Mouse (Mus musculus) kidney, adult 11 months (tissue): ENCODE results near the gene Atg16l1.

Experiments used
- DNase-seq: peaks from one replicate; pipeline ENCODE4 v3.0.0; 2022

Gene Atg16l1

DNA sequence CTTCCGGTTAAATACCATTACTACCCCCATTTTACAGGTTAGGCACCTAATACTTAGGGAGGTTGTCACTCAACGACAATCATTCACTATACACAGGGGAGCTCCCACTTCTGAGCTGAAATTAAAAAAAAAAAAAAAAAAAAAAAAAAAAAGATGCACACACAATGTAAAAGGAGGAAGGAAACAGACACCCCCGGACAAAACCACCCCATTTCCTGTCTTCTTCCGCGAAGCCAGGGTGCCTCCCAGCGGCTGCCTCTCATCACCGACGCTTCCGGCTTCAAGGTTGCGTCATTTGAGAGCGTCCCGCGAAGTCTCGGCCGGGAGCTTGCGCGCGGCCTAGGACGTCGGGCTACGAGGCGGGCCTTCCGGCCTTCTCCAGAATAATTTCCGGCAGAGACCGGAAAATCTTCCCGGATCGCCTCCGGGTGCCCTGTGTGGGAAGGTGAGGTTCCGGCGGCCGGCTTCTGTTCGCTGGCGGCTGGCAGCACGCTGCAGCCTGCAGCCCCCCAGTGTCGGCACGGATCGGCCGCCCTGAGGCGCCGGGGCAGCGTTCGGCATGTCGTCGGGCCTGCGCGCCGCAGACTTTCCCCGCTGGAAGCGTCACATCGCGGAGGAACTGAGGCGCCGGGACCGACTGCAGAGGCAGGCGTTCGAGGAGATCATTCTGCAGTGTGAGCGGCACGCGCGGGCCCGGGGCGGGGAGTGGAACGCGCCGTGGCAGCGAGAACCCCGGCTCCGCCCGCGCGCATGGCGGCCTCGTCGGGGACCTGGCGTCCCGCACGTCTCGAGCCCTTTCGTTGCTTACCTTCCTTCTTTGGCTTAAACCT is at the start of gene Atg16l1:
Gene Atg16l1 (plus strand): TSS at position 230 of the 830 bp plus-strand sequence.
- DNase-seq: peak; percentile 93

DNA sequence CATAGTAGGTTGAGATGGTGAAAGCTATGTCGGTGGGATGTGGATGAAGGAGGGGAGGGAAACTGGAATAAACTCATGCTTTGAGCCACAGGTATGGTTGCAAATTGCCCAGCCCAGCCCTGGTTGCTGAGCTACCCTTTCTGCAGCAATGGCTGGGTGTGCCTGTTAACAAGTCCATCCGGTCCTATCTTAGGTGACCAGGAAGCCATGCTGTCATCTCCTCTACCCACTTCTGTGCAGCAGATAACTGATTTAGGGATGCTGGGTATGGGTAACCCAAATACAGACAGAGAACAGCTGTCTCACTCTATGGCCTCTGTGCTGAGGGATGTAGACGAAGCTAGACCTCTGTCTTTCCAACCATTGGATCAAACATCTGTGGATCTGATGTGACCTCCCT is 49.3 kb upstream of the Atg16l1 start:
- no peak for DNase-seq

DNA sequence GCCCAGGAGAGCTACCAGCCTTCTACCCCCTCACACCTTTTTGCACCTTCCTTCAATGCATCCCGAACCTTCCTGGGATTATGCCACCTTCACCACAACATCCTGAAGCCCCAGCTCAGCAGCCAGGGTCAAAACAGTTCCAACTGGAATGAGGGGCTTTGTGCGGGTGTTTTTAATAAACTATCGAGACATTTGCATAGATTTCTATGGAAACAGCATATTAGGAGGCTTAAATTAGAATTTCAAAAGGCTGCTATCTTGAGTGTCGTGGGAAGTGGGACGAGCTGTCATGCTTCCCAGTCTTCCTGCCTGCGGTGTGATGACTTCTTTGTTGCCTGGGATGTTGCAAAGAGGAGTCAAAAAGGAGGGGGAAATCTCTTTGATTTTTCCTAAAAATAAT is 46.6 kb upstream of the Atg16l1 start:
- DNase-seq: no peak

DNA sequence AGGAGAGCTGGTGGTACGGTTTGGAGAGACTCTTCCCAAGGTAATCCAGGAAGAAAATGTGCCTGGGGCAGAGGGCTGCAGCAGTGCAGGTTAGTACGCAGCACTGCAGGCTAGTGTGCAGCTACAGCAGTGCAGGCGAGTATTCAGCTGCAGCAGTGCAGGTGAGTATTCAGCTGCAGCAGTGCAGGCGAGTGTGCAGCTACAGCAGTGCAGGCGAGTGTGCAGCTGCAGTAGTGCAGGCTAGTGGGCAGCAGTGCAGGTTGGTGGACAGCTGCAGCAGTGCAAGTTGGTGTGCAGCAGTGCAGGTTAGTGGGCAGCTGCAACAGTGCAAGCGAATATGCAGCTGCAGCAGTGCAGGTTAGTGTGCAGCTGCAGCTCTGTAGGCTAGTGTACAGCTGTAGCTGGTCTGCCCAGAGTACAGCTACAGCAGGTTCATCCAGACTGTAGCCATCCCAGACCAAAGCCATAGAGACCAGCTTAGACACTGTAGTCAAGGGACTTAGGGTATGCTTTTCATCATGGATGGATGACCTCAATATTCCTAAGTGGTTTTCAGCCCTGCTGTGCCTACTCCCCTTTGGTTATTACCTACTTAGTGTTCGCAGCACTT is 45.9 kb upstream of the Atg16l1 start:
- DNase-seq: no peak

DNA sequence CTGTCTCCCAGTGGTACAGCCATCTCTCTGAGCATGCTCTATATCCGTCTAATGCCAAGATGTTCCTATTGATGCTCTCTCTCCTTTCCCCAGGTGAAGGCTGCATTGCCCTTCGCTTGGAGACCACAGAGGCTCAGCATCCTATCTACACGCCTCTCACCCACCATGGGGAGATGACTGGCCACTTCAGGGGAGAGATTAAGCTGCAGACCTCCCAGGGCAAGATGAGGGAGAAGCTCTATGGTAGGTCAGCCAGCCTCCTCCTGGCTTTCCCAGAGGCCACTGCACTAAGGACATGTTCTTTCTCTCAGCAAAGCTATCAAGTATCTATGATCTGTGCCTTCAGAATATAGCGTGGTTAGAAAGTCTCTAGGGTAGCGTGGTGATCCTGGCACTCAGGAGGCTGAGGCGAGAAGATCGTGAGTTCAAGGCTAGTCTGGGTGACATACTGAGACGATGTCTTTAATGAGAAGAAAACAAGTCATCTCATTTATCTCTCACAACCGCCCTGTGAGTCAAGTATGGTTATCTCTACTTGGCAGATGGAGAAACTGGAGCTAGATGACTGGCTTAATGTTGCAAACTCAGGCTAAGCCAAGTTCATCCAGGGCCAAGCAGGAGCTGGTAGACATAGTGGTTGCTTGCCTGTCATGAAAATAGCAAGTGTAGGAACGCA is 43.6 kb upstream of the Atg16l1 start:
- no peak for DNase-seq

DNA sequence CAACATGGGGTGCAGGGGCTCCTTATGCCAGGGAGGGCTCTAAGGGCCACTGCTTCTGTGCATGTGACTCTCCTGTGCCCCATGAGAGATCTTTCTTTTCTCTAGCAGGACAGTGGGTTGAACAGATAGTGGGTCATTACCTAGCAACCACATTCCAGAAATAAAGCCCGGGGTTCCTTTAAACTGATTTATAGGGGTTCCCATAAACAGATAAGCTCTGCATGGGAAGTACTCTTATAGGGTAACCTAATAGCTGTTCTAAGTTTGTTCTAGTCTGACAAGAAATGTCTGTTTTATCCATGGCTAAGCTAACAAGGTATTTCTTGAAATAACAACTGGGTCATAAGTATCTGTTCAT is 43.1 kb upstream of the Atg16l1 start:
- no peak for DNase-seq

DNA sequence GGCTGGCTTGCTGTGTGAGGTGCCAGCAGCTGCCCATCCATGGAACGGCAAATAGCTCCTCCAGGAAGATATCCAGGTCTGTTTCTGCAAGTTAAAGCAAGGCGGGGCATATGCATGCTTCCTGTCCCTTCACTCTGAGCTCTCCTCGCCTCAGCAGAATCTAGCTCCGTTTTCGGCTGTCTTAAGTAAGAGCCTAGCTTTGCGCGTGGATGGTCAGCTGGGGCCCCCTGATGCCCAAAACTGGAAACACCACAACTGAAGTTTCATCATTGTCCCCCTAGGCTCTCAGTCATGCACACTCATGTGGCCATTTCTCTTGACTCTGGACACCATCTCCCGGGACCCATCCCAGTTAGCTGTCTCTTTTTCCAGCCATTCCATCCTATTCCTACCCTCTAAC is 34.3 kb upstream of the Atg16l1 start:
- peak; percentile 13 for DNase-seq

DNA sequence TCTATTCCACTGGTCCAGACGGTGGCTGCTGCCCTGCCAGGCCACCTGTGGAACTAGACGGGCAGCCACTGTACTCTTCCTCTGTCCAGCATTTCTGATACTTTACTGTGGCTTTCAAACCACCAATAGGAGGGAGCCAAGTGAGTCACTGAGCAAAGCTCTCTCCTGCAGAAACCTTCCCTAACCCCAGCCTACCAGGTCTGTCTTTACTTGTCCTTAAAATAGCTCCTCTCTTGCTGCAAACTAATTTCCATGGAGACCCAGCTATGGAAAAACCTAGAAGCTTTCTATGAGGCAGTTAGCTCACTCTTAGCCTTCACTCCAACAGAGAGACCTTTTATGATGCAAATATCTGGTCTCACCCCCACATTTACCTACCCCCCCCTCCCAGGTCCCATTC is 33.6 kb upstream of the Atg16l1 start:
- DNase-seq: no peak

DNA sequence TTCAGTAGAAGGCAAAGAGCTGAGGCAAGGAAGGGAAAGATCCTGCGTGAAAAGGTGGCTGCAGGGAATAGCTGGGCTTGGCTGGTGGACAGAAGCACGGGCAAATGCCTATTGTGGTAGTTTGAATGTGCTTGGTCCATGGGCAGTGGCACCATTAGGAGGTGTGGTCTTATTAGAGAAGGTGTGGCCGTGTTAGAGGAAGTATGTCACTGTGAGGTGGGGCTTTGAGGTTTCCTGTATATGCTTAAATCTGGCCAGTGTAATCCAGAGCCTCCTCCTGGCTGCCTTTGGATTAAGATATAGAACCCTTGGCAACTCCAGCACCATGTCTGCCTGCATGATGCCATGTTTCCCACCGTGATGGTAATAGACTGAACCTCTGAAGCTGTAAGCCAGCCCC is 32.3 kb upstream of the Atg16l1 start:
- no peak for DNase-seq

DNA sequence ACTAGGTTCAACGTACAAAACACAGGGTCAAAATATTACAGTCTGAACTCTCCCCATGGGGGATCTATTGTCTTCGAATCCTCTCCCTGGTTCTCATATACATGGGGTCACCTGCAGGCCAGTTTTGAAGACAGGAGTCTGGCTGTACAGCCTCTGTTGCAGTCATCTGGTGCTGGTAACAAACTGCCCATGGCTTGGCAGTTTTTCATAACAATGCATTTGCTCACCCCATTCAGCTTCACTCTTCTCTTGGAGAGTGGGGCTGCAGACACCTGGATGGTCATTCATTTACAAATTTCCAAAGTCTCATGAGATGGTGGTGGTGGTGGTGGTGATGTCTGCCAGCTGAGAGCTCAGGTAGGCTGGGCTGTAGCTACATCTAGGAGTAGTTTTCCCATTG is 26.6 kb upstream of the Atg16l1 start:
- no peak for DNase-seq

DNA sequence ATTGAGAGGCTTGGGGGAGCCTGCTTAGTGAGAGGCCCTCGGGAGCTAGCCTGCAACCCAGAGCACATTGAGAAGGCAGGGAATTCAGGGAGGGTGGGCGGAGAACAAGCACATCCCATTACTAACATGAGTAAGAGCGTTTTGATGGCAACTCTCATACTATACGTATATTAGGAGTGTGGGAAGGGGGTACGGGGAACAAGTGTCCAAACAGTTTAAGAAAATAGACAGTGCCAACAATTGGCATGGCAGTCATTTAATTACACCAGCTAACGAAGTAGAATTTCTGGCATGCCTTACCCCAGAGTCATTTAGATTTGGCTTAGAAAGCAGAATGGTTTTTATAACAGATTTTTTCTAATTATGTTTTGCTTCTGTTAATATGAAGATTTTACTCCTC is 25.8 kb upstream of the Atg16l1 start:
- DNase-seq: no peak

DNA sequence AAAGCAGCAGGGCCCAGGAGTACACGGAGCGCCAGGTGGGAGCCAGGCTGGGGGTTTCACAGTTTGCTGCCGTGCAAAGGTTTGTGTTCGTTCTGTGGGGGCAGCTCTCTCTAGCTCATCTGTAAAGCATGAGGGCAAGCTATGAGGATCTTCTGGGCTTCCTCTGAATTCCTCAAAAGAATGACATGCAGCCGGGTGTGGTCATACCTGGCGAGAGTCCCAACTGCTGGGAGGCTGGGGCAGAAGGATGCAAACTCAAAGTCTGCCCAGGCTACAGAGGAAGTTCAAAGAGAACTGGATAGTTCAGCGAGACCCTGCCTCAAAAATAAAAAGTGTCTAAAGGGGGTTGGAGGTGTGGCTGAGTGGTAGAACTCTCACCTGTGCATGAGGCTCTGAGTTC is 25.4 kb upstream of the Atg16l1 start:
- no peak for DNase-seq

DNA sequence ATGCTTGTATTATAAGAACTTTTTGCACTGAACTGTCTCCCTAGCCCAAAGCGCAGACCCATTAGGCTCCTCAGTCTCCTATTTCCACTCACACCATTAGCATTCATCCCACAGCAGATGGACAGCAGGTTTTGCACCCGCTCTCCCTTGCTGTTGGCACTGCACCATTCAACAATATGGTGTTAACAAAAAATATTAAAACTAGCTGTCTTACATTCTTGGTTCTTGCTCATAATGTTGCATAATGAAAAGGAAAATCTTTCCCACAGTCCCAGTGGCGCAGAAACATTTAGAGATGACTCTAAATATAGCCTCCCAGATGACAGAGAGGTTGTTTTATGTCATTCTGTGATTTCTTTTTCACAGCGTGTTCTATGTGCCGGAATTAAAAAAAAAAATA is 22.5 kb upstream of the Atg16l1 start:
- DNase-seq: no peak

DNA sequence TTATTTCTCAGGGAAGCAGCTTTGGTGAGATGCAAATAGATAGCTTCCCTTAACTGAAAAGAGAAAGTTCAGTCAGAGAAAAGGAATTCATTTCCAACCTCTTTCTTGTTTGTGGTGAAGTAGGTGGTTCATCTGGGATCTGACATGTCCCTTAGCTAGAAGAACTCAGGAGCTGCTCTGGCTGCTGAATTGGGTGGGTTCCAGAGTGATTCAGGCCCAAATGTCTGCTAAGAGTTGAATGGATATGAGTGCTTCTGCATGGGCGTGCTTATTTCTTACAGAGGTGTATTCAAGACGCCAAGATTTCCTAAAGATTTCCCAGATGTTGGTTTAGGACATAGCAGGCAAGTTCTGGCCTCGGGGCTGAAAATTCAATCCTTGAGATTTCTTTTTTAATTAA is 21.5 kb upstream of the Atg16l1 start:
- DNase-seq: no peak

DNA sequence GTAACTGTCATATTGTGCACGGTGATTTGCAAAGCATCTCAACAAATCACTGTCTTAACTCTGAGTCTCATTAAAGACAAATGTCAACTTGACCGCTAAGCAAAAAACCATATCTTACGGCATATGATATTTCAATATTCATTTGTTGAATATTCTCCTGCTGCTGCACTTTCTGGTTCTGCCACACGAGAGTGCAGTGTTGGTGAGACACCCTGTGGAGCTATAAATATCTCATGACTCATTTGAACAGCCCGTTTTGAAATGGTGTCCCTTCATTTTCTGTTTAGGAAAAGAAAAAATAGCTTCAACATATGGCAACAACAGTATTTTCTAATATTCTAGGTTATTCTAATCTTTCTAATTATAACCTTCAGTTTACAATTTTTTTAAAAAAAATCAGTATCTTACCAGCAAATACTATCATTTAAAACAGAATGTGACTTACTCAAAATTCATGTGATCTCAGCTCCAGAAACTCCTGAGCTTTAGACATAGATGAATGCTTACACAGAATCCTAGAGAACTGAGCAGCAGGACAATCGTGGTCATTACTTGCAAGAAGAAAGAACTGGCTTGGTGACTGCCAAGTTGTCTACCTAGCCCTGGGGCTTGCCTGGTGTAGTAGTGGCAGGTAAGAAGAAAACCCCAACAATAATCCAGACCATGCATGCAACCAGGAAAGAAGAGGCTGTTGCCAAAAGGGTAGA is 14.9 kb upstream of the Atg16l1 start:
- DNase-seq: no peak

DNA sequence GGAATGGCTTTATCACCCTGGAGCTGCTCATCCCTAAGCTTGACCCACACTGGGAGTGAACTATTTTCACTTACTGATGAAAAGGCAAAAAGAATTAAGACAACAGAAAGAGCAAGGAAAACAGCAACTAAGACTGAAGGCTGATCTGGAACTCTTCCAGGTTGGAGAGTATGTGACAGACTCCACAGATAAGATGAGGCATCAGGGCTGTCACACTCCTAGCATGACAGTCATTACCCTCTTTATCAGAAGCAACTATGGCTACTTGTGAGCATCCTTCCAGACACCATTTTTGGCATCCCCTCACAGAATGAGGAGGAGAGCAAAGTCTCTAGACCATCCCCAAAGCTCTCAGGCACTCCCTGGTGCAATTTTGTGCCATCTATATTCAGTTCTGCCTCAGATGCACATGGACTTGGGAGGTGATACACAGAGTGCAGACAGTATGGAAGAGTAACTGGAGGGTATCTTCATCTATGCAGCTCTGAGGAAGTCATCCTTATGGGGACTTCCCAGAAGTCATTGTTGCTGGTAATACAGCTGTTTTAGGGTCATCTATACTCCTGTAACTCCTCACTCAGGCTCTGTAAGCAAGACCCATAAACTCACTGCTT is 6.2 kb upstream of the Atg16l1 start:
- DNase-seq: no peak

DNA sequence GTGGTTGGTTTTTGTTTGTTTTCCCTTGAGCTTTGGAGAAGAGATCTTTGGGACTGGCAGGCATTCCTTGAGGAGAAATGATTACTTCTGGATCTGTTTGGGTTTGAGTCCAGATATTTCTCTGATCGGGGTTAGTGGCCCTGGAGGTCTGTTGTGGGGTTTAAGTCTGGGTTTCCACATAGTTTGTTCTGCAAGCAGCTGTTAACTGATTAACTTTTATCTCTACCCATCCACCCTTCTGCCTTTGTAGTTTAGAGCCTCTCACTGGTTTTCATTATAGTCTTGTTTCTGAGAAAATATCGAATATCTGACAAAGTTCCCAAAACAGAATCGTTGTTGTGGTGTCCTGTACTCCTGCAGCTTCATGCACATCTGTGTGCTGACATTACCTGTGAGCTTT is 8.2 kb downstream of the Atg16l1 start:
- DNase-seq: no peak

DNA sequence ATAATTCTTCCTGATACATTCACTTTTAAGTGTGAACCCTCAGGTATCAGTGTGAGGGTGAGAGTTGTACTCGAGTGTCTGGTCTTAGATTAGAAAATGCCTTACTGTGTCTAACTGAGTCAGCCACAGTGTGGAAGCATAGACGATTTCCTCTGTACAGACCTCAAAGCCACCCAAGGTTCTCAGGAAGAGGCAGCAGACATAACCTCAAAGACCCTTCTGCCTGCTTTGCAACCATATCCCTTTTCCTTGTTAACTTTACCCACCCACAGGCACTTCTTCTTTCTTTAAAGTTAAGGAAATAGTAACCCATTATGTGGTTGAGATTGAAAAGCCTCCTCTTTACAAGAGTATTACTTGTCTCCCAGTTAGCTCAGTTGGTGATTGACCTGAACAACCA is 10.1 kb downstream of the Atg16l1 start:
- DNase-seq: no peak

DNA sequence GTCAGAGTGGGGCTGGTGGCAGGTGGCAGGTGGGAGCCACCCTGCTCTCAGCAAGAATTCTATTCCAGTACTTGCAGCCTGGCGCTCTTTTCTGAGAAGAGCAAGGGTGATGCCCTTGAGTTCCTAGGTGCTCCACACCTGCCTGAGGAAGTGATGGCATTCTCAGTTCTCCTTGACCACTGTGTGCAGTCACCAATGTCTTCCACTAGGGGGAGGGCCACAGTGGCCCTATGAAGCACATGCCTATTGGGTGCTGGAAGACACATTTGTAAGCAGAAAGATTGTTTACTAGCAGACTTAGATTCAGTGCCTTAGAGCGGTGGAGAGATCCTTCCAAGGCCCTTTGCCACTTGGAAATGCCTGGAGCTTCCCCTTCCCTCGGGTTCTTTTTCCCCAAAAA is 10.6 kb downstream of the Atg16l1 start:
- DNase-seq: no peak

DNA sequence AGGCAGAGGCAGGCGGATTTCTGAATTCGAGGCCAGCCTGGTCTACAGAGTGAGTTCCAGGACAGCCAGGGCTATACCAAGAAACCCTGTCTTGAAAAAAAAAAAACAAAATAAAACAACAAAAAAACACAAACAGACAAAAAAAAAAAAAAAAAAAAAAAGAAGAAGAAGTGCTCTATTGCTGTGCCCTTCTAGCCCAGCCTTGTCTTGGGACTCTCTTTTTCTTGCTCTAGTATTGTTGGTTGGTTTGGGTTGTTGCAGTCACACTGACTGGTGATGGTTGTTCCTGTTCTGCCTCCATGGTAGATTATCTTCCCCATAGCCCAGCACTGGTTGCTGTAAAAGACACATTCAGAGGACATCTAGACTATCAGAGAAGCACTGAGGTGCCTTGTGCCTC is 13.6 kb downstream of the Atg16l1 start:
- DNase-seq: no peak

DNA sequence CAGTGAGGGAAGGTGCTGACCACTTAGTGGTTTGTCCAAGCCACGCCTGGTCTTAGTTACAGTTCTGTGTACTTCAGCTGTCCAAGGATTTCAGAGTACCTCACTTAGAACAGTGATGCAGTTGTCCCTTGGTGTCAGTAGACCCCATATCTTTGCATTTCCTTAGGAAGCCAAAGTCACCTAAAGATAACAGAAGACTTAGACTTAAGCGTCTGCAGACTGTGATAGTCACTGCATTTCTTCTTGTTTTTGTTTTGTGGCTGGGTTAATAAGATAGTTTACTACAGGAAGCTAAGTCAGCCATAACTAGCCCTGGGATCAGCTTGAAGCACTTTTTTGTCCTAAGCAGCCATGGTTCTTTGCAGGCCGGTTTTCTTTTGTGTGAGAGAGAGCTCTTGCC is 14.8 kb downstream of the Atg16l1 start:
- DNase-seq: no peak

DNA sequence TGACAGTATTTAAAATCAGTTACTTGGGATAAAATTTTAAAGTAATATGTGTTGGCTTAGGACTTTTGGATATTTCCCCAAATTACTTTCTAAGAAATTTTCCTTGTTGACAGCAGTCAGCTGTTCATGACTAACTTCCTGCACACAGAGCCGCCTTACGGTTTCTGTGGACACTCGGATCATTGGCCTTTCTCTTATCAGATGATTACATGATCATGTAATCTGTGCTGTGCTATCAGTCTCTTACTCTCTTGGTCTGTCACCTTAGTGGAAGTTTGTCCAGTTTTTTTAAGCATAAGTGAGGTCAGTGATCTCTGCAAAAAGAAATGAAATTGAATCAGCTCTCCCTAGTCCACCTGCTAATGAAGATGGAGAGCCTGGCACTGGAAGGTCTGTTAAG is 16.1 kb downstream of the Atg16l1 start:
- DNase-seq: no peak

DNA sequence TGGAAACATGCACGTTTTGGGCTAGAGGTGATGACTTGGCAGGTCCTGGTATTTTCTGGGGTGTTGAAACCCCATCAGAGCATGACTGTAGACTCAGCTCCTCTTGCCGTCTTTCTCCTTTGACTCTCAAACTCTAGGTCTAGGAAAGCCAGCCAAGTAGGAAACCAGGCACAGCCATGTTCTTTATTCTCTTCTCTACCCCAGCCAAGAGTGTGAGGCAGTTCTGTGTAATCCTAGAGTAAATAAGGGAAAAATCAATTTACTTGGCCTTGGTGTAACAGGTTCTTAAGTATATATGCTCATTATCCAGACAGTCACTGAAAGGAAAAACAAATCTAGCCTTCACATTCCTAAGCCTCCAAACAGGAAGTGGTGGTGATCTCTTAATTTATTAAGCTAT is 17.7 kb downstream of the Atg16l1 start:
- DNase-seq: no peak
